Mouse (Mus musculus) adrenal gland, adult 8-10 months (tissue): ENCODE data around the gene Ift52. TPM values are rescaled to one million over a fixed set of nuclear protein-coding genes. Genes with fewer than 3 reads are reported as not detected.

ENCODE experiments used
- DNase-seq: peaks from one replicate; pipeline ENCODE4 v3.0.0; 2022
- microRNA-seq, 2 experiments: library from miRNA; unstranded; fragments of <30 nt; microRNA quantifications; one replicate each; pipeline ENCODE4 v1.2.0; 2022
- total RNA-seq, 4 experiments: library from RNA; stranded (reverse); gene quantifications; 2 replicates each; pipeline ENCODE4 v1.2.4; 2022

The Ift52 gene
- total RNA-seq, 4 experiments from 2014 or later = 64.9 to 75.0 (median 73.1) TPM

GRCm38 (mm10) chr2:163075234-163075633, 58.1 kb downstream of the Ift52 start:
- no peak for DNase-seq

- DNase-seq = no peak
Measured at GRCm38 (mm10) chr2:163079041-163079440, 61.9 kb downstream of the Ift52 start.

- peak; percentile 12 for DNase-seq
Measured at GRCm38 (mm10) chr2:163082591-163082990, 65.4 kb downstream of the Ift52 start.

- no peak for DNase-seq
Measured at GRCm38 (mm10) chr2:163084519-163084918, 67.4 kb downstream of the Ift52 start.

GRCm38 (mm10) chr2:163085047-163085446, 67.9 kb downstream of the Ift52 start:
- DNase-seq = no peak

GRCm38 (mm10) chr2:163086561-163086960, 69.4 kb downstream of the Ift52 start:
- DNase-seq = no peak

GRCm38 (mm10) chr2:163087728-163088127, 70.6 kb downstream of the Ift52 start, which contains the start of gene Gtsf1l:
Gtsf1l (minus strand) TSS chr2:163087855.
- no peak for DNase-seq

GRCm38 (mm10) chr2:163089475-163090123, 72.4 kb downstream of the Ift52 start:
- peak; percentile 19 for DNase-seq

- no peak for DNase-seq
Measured at GRCm38 (mm10) chr2:163094909-163095308, 77.8 kb downstream of the Ift52 start.

Small RNA genes within 50 kb of the gene (microRNA-seq; reads per million reads assigned to microRNA genes)
- gene Gm22174 (0 reads per million in 2 experiments), gene Mir7003 (0 to 0.17 reads per million in 2 experiments)

Other genes with a start within 250 kb of the Ift52 start
- gene Srsf6, start 85.8 kb upstream of the Ift52 start, total RNA-seq = 100 to 1,000 TPM; 197 to 234 (median 210) TPM
- gene L3mbtl1, start 73.9 kb upstream of the Ift52 start, total RNA-seq = 1 to 10 TPM in 1 of 4 experiments, under 1 TPM in 2, not detected in 1; 0.24 to 1.1 (median 0.68) TPM
- 1 to 10 TPM in 2 of 4 experiments, not detected in 2; 1.5 to 2.6 TPM for gene Sgk2, start 30.0 kb upstream of the Ift52 start, total RNA-seq
- gene Mybl2, start 37.3 kb downstream of the Ift52 start, total RNA-seq = 1 to 10 TPM; 1.3 to 5.0 (median 3.2) TPM
- gene Gtsf1l, start 70.5 kb downstream of the Ift52 start, total RNA-seq = not detected
- gene Tox2, start 185.8 kb downstream of the Ift52 start, total RNA-seq = 10 to 100 TPM in 2 of 4 experiments, 1 to 10 TPM in 2; 2.3 to 11.7 (median 6.8) TPM